Mouse (Mus musculus): ENCODE data around the gene Ak5.
"Not testable (repeated sequence)": the region's sequence is repeated elsewhere in the genome, so short reads cannot be mapped to it uniquely, and the experiment has no call there.

Gene Ak5

DNA sequence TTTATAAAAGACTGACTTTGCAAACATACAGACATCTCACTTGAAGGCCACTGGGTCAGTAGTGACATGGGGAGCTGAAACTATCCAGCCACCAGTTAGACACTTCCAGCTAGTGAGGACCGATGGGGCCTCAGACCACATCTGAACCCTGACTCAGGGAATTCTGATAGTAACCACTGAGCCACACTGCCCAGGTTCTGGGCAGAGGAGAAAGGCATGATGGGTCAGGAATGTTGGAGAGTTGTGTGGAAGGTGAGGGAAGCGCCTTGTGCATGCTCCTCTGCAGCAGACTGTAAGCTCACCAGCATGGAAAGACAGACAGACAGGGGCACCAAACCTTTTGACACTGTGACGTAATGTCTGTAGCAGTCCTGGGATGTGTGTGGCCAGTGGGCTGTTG is 192.3 kb downstream of the Ak5 start:
- DNase-seq (ENCODE audit: low read depth) = no peak

DNA sequence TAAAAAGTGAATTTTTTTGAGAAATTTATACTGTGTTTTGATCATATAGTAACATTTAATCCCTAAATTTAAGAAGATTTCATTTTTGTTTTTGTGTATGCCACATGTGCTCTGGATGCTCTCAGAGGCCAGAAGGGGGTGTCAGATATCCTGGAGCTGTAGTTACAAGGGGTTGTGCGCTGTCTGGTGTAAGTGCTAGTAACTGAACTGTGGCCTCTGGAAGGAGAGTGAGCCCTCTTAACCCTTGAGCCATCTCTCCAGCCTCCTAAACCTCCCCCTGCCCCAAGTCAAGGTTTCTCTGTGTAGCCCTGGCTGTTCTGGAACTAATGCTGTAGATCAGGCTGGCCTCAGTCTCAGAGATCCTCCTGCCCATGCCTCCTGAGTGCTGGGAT is 192.9 kb downstream of the Ak5 start:
- DNase-seq (ENCODE audit: low read depth) = no peak

DNA sequence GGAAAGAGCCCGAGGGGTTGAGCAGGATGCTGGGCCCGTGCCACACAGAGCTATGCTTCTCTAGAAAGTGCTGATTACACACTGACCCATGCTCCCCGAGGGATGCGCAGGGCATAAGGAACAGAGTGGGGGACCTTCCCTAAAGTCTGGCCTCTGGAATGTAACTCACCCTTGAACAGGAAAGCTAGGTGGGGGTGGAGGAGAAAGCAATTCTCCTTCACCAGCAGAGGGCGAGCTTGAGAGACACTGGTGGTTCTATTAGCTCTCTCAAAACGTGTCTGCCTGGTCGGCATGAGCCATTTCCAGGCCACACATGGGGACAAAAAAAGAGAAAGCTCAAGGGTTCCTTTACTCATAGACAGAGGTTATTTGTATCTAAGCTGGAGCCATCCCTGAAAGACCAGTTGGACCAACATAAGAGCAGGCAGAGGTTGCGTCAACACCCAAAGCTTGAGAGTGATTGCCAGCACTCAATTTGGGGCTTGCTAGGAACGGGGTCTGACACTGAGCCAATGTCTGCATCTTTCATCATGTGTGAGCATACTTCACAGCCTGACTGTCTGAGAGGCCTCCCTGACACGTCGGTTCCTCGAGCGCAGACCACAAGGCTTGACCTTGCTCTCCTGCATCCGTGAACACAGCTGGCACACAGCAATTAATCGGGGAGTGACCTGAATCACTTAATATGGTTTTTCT is 193.4 kb downstream of the Ak5 start:
- DNase-seq (ENCODE audit: low read depth) = peak; percentile 89

- no peak for DNase-seq (ENCODE audit: low read depth)
These were observed 195.5 kb downstream of the Ak5 start for GRCm38 (mm10) chr3:152472676-152473075.

- peak; percentile 24 for DNase-seq (ENCODE audit: low read depth)
These were observed 197.8 kb downstream of the Ak5 start for GRCm38 (mm10) chr3:152470347-152470746.

- peak; percentile 84 for DNase-seq (ENCODE audit: low read depth)
These were observed 198.5 kb downstream of the Ak5 start for GRCm38 (mm10) chr3:152469423-152470200.

DNA sequence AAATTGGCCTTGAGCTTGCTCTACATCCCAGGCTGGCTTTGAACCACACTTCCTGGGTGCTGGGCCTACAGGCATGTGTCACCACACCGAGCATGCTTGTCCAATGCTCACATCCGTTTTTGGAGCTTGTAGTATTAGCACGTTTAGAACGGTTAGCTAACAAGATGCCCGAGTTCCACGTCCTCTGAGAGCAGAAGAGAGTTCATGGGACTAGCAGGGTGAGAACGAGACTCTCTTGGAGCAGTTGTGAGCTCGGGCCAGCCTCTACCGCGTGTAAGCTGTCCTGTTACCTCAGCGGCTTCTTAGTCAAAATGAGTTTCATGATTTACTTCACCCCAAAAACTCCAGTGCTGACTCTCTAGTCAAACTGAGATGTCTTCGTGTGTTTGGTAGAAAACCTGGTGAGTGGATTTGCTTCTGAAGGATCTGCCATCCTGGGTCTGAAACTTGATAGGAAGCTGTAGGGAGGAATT is 199.6 kb downstream of the Ak5 start:
- peak; percentile 68 for DNase-seq (ENCODE audit: low read depth)

- no peak for DNase-seq (ENCODE audit: low read depth)
These were observed 200.1 kb downstream of the Ak5 start for GRCm38 (mm10) chr3:152468032-152468431.

DNA sequence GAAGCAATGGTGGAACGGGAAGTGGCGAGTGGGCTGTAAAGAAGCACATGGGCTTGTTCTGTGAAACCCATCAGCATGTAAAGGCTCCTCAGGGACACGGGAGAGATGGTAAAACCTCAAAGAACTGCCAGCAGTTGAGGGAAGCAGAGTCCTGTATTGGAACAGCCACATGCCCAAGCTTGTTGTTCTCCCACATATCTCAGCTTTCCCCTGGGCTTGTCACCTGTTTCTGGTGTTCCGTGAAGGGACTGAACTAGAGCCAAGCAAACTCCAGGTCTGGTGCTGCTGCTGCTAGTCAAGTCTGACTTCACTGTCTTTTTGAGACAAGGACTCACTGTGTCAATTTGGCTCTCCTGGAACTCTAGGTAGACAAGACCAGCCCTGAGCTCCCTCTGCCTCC is 200.8 kb downstream of the Ak5 start:
- DNase-seq (ENCODE audit: low read depth) = no peak

- no peak for DNase-seq (ENCODE audit: low read depth)
These were observed 201.3 kb downstream of the Ak5 start for GRCm38 (mm10) chr3:152466849-152467248.

GRCm38 (mm10) chr3:152465338-152465737 is 202.8 kb downstream of the Ak5 start:
- no peak for DNase-seq (ENCODE audit: low read depth)

- DNase-seq (ENCODE audit: low read depth) = no peak
These were observed 203.7 kb downstream of the Ak5 start for GRCm38 (mm10) chr3:152464462-152464861.

GRCm38 (mm10) chr3:152462900-152463299 is 205.3 kb downstream of the Ak5 start:
- no peak for DNase-seq (ENCODE audit: low read depth)

- DNase-seq (ENCODE audit: low read depth) = no peak
These were observed 206.1 kb downstream of the Ak5 start for GRCm38 (mm10) chr3:152462038-152462547.

DNA sequence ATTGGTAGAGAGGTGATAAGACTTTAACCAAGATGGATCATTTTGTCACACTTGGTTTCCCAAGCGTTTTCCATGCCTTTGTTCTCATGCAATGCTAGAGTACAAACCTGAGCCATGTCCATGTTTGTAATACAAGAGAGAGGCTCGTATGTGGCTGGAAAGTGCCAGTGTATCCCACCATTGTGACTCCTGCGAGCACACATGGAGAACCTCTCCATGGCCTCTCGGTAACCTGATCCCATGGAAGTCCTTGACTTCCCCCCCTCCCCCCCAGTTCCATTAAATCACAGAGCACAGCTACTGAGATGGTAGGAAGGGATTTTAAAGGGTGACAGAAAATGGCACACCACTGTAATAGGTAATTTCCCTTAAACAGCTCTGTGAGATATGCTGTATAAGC is 207.4 kb downstream of the Ak5 start:
- DNase-seq (ENCODE audit: low read depth) = no peak

DNA sequence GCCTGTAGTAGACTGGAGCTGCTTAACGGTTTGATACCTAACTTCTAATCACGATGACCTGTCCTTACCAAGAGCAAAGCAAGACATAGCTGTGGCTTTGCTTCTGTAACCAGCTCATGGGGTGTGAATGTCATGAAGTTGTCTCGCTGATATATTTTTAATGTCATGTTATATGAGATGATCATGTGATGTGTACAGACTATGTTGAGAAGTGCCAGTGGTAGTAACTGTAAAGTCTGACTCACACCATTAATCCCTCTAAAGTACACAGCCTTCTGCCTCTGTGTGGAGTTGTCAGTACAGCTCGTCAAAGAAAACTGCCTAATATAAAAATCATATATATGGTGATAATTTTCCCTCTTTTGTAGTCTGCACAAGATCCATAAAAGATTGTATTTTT is 209.3 kb downstream of the Ak5 start:
- DNase-seq (ENCODE audit: low read depth) = not testable (repeated sequence)

DNA sequence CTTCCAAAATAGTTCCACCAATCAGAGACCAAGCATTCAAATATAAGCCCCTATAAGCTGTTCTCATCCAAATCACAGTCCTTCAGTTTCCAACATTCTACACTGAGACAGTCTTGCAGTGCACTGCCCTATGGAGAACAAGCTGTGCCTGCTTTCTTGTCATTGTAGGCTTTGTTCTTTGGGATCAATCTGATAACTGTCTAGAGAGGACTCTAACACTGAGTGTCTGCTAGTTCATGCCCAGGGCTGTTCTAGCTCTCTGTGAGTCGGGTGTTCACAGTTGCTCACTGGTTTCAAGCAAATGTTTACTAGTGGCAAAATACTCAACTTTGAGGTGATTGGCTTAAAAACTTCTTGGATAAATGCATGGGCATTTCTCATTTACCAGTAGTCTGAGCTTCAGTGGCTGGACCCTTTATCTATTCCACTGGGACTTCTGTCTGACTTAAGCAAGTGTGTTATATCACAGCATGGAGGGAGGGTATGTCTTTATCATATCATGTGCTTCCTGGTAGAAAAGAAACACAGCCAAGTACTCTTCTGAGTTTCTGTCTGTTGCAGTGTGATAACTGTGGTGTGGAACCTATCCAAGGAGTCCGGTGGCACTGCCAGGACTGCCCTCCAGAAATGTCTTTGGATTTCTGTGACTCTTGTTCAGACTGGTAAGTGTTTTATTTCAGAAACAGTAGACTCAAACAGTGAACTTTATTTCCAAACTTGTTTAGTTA is 210.7 kb downstream of the Ak5 start:
- DNase-seq (ENCODE audit: low read depth) = no peak

- DNase-seq (ENCODE audit: low read depth) = no peak
These were observed 215.0 kb downstream of the Ak5 start for GRCm38 (mm10) chr3:152453163-152453562.

DNA sequence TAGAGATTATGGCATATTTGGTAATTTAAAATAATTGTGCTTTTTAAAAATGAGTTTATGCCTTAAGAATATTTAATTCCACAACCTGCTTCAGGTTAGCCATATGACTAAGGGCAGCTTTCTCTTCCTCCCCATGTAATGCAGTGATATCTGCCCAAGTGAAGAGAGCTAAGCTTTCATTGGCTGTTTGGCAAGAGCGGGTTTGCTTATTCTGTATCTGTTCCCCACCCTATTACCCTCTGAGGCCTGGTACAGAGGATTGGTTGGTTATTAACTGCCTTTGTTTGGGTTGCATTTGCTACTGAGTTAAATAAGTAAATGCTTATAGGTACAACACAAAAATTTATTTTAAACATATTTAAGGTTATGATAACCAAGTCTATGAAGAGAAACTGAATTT is 221.2 kb downstream of the Ak5 start:
- DNase-seq (ENCODE audit: low read depth) = no peak

DNA sequence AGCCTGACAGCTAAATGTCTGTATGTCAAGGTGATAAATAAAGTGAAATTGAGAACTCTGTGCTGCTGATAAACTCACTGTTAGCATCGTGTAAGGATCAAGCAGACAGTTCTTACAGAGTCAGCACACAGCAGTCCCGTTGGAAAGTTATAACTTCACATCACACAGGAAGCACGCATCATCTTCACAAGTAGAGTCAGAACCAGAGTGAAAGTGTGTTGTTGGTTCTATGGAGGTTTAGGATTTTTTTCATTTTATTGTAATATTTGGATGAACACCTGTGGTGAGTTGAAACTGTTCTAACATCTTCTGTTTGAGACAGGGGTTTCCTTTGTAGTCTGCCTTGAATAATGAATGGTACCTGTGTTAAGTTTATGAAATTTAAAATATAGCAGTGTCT is 224.0 kb downstream of the Ak5 start:
- DNase-seq (ENCODE audit: low read depth) = no peak

DNA sequence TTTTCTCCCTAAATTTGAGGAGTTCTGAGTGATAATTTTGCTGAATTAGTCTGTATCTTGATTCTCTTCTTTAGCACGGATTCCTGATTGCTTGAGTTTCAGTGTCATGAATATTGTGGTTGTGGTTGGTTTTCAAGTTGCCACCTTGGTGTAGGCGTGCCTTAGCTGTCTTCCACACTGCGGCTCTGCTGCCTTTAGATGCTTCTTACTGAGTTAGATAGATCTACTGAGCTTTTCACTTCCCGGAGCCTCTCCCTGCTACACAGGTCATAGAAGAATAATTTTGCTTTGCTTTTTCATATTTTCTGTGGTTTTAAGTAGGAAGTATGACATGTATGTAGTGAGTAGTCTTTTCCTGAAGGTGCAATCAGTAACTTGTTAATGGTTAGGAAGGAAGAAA is 225.4 kb downstream of the Ak5 start:
- no peak for DNase-seq (ENCODE audit: low read depth)

GRCm38 (mm10) chr3:152438068-152438467 is 230.1 kb downstream of the Ak5 start:
- DNase-seq (ENCODE audit: low read depth) = no peak

GRCm38 (mm10) chr3:152435590-152435989 is 232.6 kb downstream of the Ak5 start:
- DNase-seq (ENCODE audit: low read depth) = no peak
